Mouse (Mus musculus): ENCODE measurements around the gene Lgr5. TPM values are rescaled to one million over a fixed set of nuclear protein-coding genes. Genes with fewer than 3 reads are reported as not detected.

Gene Lgr5
- polyA plus RNA-seq, 1 experiment from 2014 or later: 4.4 TPM

- H3K27ac ChIP-seq: no peak overlapping the region
- no peak overlapping the region for H3K4me3 ChIP-seq (replicated peaks)
- no peaks in the 10 kb centered on the region for H3K36me3 ChIP-seq
- H3K9me3 ChIP-seq: no peaks in the 10 kb centered on the region
- WGBS: 40% methylated on average over 5 of the region's 5 CpGs
- no peak overlapping the region for H3K9ac ChIP-seq
- H3K27me3 ChIP-seq (replicated peaks): no peaks in the 10 kb centered on the region
- no peak for ATAC-seq (ENCODE audit: insufficient read depth, low FRiP score, low read depth)
- no peaks in the 10 kb centered on the region for H3K4me1 ChIP-seq
- no peak overlapping the region for H3K4me2 ChIP-seq
Measured at GRCm38 (mm10) chr10:115462646-115463045, 124.9 kb downstream of the Lgr5 start.

- H3K9me3 ChIP-seq: no peaks in the 10 kb centered on the region
- no peak for ATAC-seq (ENCODE audit: insufficient read depth, low FRiP score, low read depth)
- no peak overlapping the region for H3K9ac ChIP-seq
- H3K27me3 ChIP-seq (replicated peaks): no peaks in the 10 kb centered on the region
- H3K4me2 ChIP-seq: no peak overlapping the region
- H3K4me1 ChIP-seq: no peaks in the 10 kb centered on the region
- H3K4me3 ChIP-seq (replicated peaks): no peak overlapping the region
- 38% methylated on average over 6 of the region's 6 CpGs for WGBS
- H3K27ac ChIP-seq: no peak overlapping the region
- no peaks in the 10 kb centered on the region for H3K36me3 ChIP-seq
Measured at GRCm38 (mm10) chr10:115457368-115458021, 130.1 kb downstream of the Lgr5 start.

GRCm38 (mm10) chr10:115448614-115449013 is 139.0 kb downstream of the Lgr5 start:
- Histone ChIP-seq H3K4me2 (no peak overlapping the region), H3K27ac (no peak overlapping the region), H3K4me1 (no peaks in the 10 kb centered on the region), H3K27me3 (replicated peaks) (no peaks in the 10 kb centered on the region), H3K9me3 (no peaks in the 10 kb centered on the region), H3K4me3 (replicated peaks) (no peak overlapping the region), H3K9ac (no peak overlapping the region), H3K36me3 (no peaks in the 10 kb centered on the region)
- ATAC-seq (ENCODE audit: insufficient read depth, low FRiP score, low read depth): no peak
- 87% methylated on average over 13 of the region's 13 CpGs for WGBS

DNA sequence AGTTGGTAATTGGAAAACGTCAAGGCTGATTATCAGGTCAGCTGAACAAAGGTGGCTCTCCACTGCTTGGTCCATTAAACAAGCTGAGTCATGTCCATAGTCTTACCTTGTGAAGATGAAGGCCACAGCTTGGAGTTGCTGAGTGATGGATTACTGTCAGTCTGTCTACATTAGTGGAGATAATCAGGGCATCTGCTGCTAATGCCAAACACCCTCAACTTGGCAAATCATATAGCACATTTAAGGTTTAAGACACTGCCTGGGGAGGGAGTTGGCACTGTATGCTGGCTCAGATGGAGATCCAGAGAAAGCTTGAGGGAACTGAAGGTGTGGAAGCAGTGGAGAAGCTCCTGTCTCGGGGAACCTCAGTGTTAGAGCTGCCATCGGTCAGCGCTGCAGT is 150.3 kb downstream of the Lgr5 start:
- H3K36me3 ChIP-seq: peaks cover 2% of the 10 kb centered on the region; the same call in 1 of the 2 replicates
- no peaks in the 10 kb centered on the region for H3K4me1 ChIP-seq
- H3K4me3 ChIP-seq (replicated peaks): no peak overlapping the region
- H3K27me3 ChIP-seq (replicated peaks): no peaks in the 10 kb centered on the region
- no peak overlapping the region for H3K4me2 ChIP-seq
- no peak overlapping the region for H3K27ac ChIP-seq
- H3K9me3 ChIP-seq: no peaks in the 10 kb centered on the region
- ATAC-seq (ENCODE audit: insufficient read depth, low FRiP score, low read depth): no peak
- H3K9ac ChIP-seq: no peak overlapping the region
- 86% methylated on average over 4 of the region's 4 CpGs for WGBS

- WGBS: 72% methylated on average over 2 of the region's 2 CpGs
- Histone ChIP-seq H3K4me1 (no peaks in the 10 kb centered on the region), H3K27ac (no peak overlapping the region), H3K27me3 (replicated peaks) (no peaks in the 10 kb centered on the region), H3K4me3 (replicated peaks) (no peak overlapping the region), H3K9ac (no peak overlapping the region), H3K4me2 (no peak overlapping the region), H3K36me3 (peaks cover 44% of the 10 kb centered on the region), H3K9me3 (no peaks in the 10 kb centered on the region)
- ATAC-seq (ENCODE audit: insufficient read depth, low FRiP score, low read depth): no peak
Measured at GRCm38 (mm10) chr10:115425351-115425750, 162.2 kb downstream of the Lgr5 start.

DNA sequence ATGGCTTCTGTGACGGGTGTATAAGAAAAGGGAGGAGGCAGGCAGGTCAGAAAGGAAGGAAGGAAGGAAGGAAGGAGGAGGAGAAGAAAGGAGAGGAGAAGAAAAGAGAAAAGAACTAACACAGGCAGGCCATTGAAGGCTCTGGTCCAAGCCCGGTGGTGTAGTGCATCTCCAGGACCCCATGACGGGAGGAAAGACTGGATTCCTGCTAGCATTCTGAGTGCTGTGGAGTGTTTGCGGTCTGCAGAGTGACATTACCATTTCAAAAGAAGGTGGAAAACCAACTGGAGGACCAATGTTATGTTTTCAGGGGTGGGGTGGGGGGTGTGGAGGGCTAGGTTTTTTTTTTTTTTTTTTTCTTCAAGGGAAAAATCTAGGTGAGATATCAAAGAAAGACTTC is 165.6 kb downstream of the Lgr5 start:
- Histone ChIP-seq H3K36me3 (peaks cover 23% of the 10 kb centered on the region), H3K9ac (no peak overlapping the region), H3K4me2 (no peak overlapping the region), H3K4me1 (no peaks in the 10 kb centered on the region), H3K27me3 (replicated peaks) (no peaks in the 10 kb centered on the region), H3K27ac (no peak overlapping the region), H3K4me3 (replicated peaks) (no peak overlapping the region), H3K9me3 (no peaks in the 10 kb centered on the region)
- 87% methylated on average over 4 of the region's 4 CpGs for WGBS
- ATAC-seq (ENCODE audit: insufficient read depth, low FRiP score, low read depth): no peak

GRCm38 (mm10) chr10:115414056-115414455 is 173.5 kb downstream of the Lgr5 start:
- no peak overlapping the region for H3K4me2 ChIP-seq
- H3K4me3 ChIP-seq (replicated peaks): no peak overlapping the region
- H3K27ac ChIP-seq: no peak overlapping the region
- no peaks in the 10 kb centered on the region for H3K4me1 ChIP-seq
- no peaks in the 10 kb centered on the region for H3K9me3 ChIP-seq
- peaks cover 29% of the 10 kb centered on the region; the same call in 1 of the 2 replicates for H3K36me3 ChIP-seq
- 79% methylated on average over 3 of the region's 3 CpGs for WGBS
- no peak for ATAC-seq (ENCODE audit: insufficient read depth, low FRiP score, low read depth)
- no peak overlapping the region for H3K9ac ChIP-seq
- H3K27me3 ChIP-seq (replicated peaks): no peaks in the 10 kb centered on the region

- ATAC-seq (ENCODE audit: insufficient read depth, low FRiP score, low read depth): no peak
- Histone ChIP-seq H3K27me3 (replicated peaks) (no peaks in the 10 kb centered on the region), H3K27ac (no peak overlapping the region), H3K36me3 (peaks cover 32% of the 10 kb centered on the region; the same call in 1 of the 2 replicates), H3K9ac (no peak overlapping the region), H3K4me3 (replicated peaks) (no peak overlapping the region), H3K4me1 (no peaks in the 10 kb centered on the region), H3K4me2 (no peak overlapping the region), H3K9me3 (no peaks in the 10 kb centered on the region)
- 88% methylated on average over 2 of the region's 2 CpGs for WGBS
Measured at GRCm38 (mm10) chr10:115413496-115413895, 174.1 kb downstream of the Lgr5 start.

GRCm38 (mm10) chr10:115406393-115406792 is 181.2 kb downstream of the Lgr5 start:
- no peaks in the 10 kb centered on the region for H3K4me1 ChIP-seq
- no peak overlapping the region for H3K27ac ChIP-seq
- no peak overlapping the region for H3K4me2 ChIP-seq
- 69% methylated on average over 6 of the region's 6 CpGs for WGBS
- H3K9ac ChIP-seq: no peak overlapping the region
- H3K36me3 ChIP-seq: peaks cover 28% of the 10 kb centered on the region
- H3K9me3 ChIP-seq: no peaks in the 10 kb centered on the region
- no peak for ATAC-seq (ENCODE audit: insufficient read depth, low FRiP score, low read depth)
- H3K4me3 ChIP-seq (replicated peaks): no peak overlapping the region
- no peaks in the 10 kb centered on the region for H3K27me3 ChIP-seq (replicated peaks)

Other genes with a start within 250 kb of the Lgr5 start
- 27.4 and 30.8 TPM in 2 replicates for gene Tmem19, start 225.3 kb downstream of the Lgr5 start, polyA plus RNA-seq (2015; fragmentation: Nextera tagmentation; extraction: Ambion mirVana)
- 23.5 and 24.9 TPM in 2 replicates for gene Thap2, start 203.3 kb downstream of the Lgr5 start, polyA plus RNA-seq (2015; fragmentation: Nextera tagmentation; extraction: Ambion mirVana)
- gene Zfc3h1, start 202.8 kb downstream of the Lgr5 start, polyA plus RNA-seq (2015; fragmentation: Nextera tagmentation; extraction: Ambion mirVana): 16.5 and 20.9 TPM in 2 replicates
- gene A930009A15Rik, start 17.8 kb downstream of the Lgr5 start, polyA plus RNA-seq (2015; fragmentation: Nextera tagmentation; extraction: Ambion mirVana): not detected in 2 replicates
- 126 and 128 TPM in 2 replicates for gene Tspan8, start 229.1 kb upstream of the Lgr5 start, polyA plus RNA-seq (2015; fragmentation: Nextera tagmentation; extraction: Ambion mirVana)